Mouse (Mus musculus) MEL (cell line): ENCODE measurements at regions not wholly inside any gene's neighbourhood (a gene's known extent, or its start where the extent isn't known, plus 50 kb on each side); places are given as distances from the start of the nearest gene placed in this dataset.
A peak's percentile ranks its signal among the peaks of the same experiment; 100 is the strongest.

Source experiments
- DNase-seq: peaks from one replicate; pipeline ENCODE4 v3.0.0; 2011; ENCODE audit warnings: low read depth, low spot score
- H3K27ac ChIP-seq: 2 replicates; pipeline ENCODE4 v1.5.1; 2012; ENCODE audit warnings: low read depth, mild to moderate bottlenecking, control low read depth, low read length, moderate library complexity; ENCODE audit not compliant: control insufficient read depth
- H3K27me3 ChIP-seq, 2 experiments: fragments of 150-350 bp in 1 of 2; sonication (generic) in 1 of 2; 2 replicates each; pipeline ENCODE4 v1.6.1; 2012; ENCODE audit warnings: low read length in 2 of 2, mild to moderate bottlenecking in 2 of 2, improper control_type of control experiment in 1 of 2, moderate library complexity in 1 of 2; ENCODE audit not compliant: insufficient read depth in 2 of 2, control insufficient read depth in 1 of 2
- H3K36me3 ChIP-seq, 2 experiments: 2 replicates each; pipeline ENCODE4 v1.6.1; 2012 to 2014; ENCODE audit warnings: low read length in 2 of 2, improper control_type of control experiment in 1 of 2, inconsistent platforms in 1 of 2, mild to moderate bottlenecking in 1 of 2; ENCODE audit not compliant: insufficient read depth in 2 of 2, control insufficient read depth in 1 of 2
- H3K4me1 ChIP-seq, 2 experiments: fragments of 150-350 bp in 1 of 2; sonication (generic) in 1 of 2; 2 replicates each; pipeline ENCODE4 v1.6.1; 2012; ENCODE audit warnings: low read length in 2 of 2, improper control_type of control experiment in 1 of 2, mild to moderate bottlenecking in 1 of 2; ENCODE audit not compliant: insufficient read depth in 2 of 2, control insufficient read depth in 1 of 2
- H3K4me3 ChIP-seq, 2 experiments: fragments of 150-350 bp in 1 of 2; sonication (generic) in 1 of 2; 2 replicates each; pipeline ENCODE4 v1.5.1; 2012; ENCODE audit warnings: low read depth in 2 of 2, low read length in 2 of 2, mild to moderate bottlenecking in 2 of 2, moderate library complexity in 2 of 2, control low read depth in 1 of 2, improper control_type of control experiment in 1 of 2; ENCODE audit not compliant: control insufficient read depth in 1 of 2, insufficient read depth in 1 of 2
- H3K79me2 ChIP-seq: 2 replicates; pipeline ENCODE4 v1.6.1; 2012; ENCODE audit warnings: mild to moderate bottlenecking, low read length, moderate library complexity; ENCODE audit not compliant: control insufficient read depth, poor library complexity, insufficient read depth
- H3K9ac ChIP-seq: 2 replicates; pipeline ENCODE4 v1.6.1; 2012; ENCODE audit warnings: low read depth, mild to moderate bottlenecking, control low read depth, low read length, moderate library complexity; ENCODE audit not compliant: control insufficient read depth, poor library complexity, severe bottlenecking
- H3K9me3 ChIP-seq: fragments of 150-350 bp; sonication (generic); replicated peaks from 2 replicates; pipeline ENCODE4 v1.6.1; 2012; ENCODE audit warnings: mild to moderate bottlenecking, low read length, improper control_type of control experiment, moderate library complexity; ENCODE audit not compliant: insufficient read depth
- BHLHE40 ChIP-seq: IDR thresholded peaks from 2 replicates; pipeline ENCODE4 v1.6.1; 2012; ENCODE audit warnings: low read depth, mild to moderate bottlenecking, inconsistent platforms, low read length, improper control_type of control experiment, borderline replicate concordance
- CHD1 ChIP-seq: IDR thresholded peaks from 2 replicates; pipeline ENCODE4 v1.6.1; 2012; ENCODE audit warnings: low read depth, mild to moderate bottlenecking, inconsistent platforms, low read length, improper control_type of control experiment
- CHD2 ChIP-seq: IDR thresholded peaks from 2 replicates; pipeline ENCODE4 v1.6.1; 2011; ENCODE audit warnings: low read length, improper control_type of control experiment
- CTCF ChIP-seq, 3 experiments: IDR thresholded peaks in 2 of 3; conservative IDR thresholded peaks in 1 of 3; 2 replicates each; pipeline ENCODE4 v1.5.1; 2011 to 2012; ENCODE audit warnings: low read length in 3 of 3, low read depth in 2 of 3, mild to moderate bottlenecking in 2 of 3, improper control_type of control experiment in 1 of 3, inconsistent platforms in 1 of 3, mixed read lengths in 1 of 3, moderate library complexity in 1 of 3; ENCODE audit not compliant: control insufficient read depth in 1 of 3, insufficient read depth in 1 of 3, poor library complexity in 1 of 3, severe bottlenecking in 1 of 3
- E2F4 ChIP-seq: IDR thresholded peaks from 2 replicates; pipeline ENCODE4 v1.6.1; 2011; ENCODE audit warnings: low read depth, low read length, improper control_type of control experiment, borderline replicate concordance
- ELF1 ChIP-seq: IDR thresholded peaks from 2 replicates; pipeline ENCODE4 v1.6.1; 2014; ENCODE audit warnings: low read depth, mild to moderate bottlenecking, inconsistent platforms, low read length, improper control_type of control experiment, moderate library complexity
- EP300 ChIP-seq, 2 experiments: IDR thresholded peaks; 2 replicates each; pipeline ENCODE4 v1.6.1; 2011; ENCODE audit warnings: improper control_type of control experiment in 2 of 2, low read length in 2 of 2, low read depth in 1 of 2, mild to moderate bottlenecking in 1 of 2
- GABPA ChIP-seq: IDR thresholded peaks from 2 replicates; pipeline ENCODE4 v1.6.1; 2012; ENCODE audit warnings: low read depth, mild to moderate bottlenecking, inconsistent platforms, low read length, improper control_type of control experiment, moderate library complexity
- GATA1 ChIP-seq: IDR thresholded peaks from 2 replicates; pipeline ENCODE4 v1.6.1; 2011; ENCODE audit warnings: low read depth, low read length, improper control_type of control experiment
- JUND ChIP-seq: IDR thresholded peaks from 2 replicates; pipeline ENCODE4 v1.6.1; 2011; ENCODE audit warnings: low read depth, mild to moderate bottlenecking, improper control_type of control experiment, low read length
- MAX ChIP-seq: IDR thresholded peaks from 2 replicates; pipeline ENCODE4 v1.6.1; 2011; ENCODE audit warnings: low read length, improper control_type of control experiment
- MAZ ChIP-seq: IDR thresholded peaks from 2 replicates; pipeline ENCODE4 v1.6.1; 2012; ENCODE audit warnings: low read depth, mild to moderate bottlenecking, inconsistent platforms, low read length, improper control_type of control experiment
- MXI1 ChIP-seq: IDR thresholded peaks from 2 replicates; pipeline ENCODE4 v1.6.1; 2011; ENCODE audit warnings: mild to moderate bottlenecking, low read depth, low read length, improper control_type of control experiment
- MYB ChIP-seq: IDR thresholded peaks from 2 replicates; pipeline ENCODE4 v1.6.1; 2011; ENCODE audit warnings: mild to moderate bottlenecking, low read depth, low read length, improper control_type of control experiment
- MYC ChIP-seq: IDR thresholded peaks from 2 replicates; pipeline ENCODE4 v1.6.1; 2011; ENCODE audit warnings: low read depth, mild to moderate bottlenecking, low read length, improper control_type of control experiment, moderate library complexity
- NRF1 ChIP-seq: IDR thresholded peaks from 2 replicates; pipeline ENCODE4 v1.6.1; 2014; ENCODE audit warnings: low read depth, mild to moderate bottlenecking, inconsistent platforms, low read length, improper control_type of control experiment, moderate library complexity; ENCODE audit not compliant: poor library complexity, insufficient read depth, severe bottlenecking
- POLR2A ChIP-seq, 2 experiments: IDR thresholded peaks; 2 replicates each; pipeline ENCODE4 v1.6.1; 2011 to 2012; ENCODE audit warnings: low read length in 2 of 2, mild to moderate bottlenecking in 2 of 2, control low read depth in 1 of 2, improper control_type of control experiment in 1 of 2, low read depth in 1 of 2, moderate library complexity in 1 of 2; ENCODE audit not compliant: control insufficient read depth in 1 of 2, insufficient read depth in 1 of 2, poor library complexity in 1 of 2
- POLR2AphosphoS2 ChIP-seq: IDR thresholded peaks from 2 replicates; pipeline ENCODE4 v1.6.1; 2011; ENCODE audit warnings: low read length, improper control_type of control experiment
- POLR2AphosphoS5 ChIP-seq: IDR thresholded peaks from 2 replicates; pipeline ENCODE4 v1.6.1; 2012; ENCODE audit warnings: low read depth, borderline replicate concordance, mild to moderate bottlenecking, inconsistent platforms, low read length, moderate library complexity, mixed read lengths
- RAD21 ChIP-seq: IDR thresholded peaks from 2 replicates; pipeline ENCODE4 v1.6.1; 2011; ENCODE audit warnings: mild to moderate bottlenecking, low read depth, low read length, improper control_type of control experiment
- RCOR1 ChIP-seq: IDR thresholded peaks from 2 replicates; pipeline ENCODE4 v1.6.1; 2012; ENCODE audit warnings: low read depth, mild to moderate bottlenecking, inconsistent platforms, low read length, improper control_type of control experiment
- SIN3A ChIP-seq: IDR thresholded peaks from 2 replicates; pipeline ENCODE4 v1.6.1; 2012; ENCODE audit warnings: low read length, improper control_type of control experiment, inconsistent platforms
- SMC3 ChIP-seq: IDR thresholded peaks from 2 replicates; pipeline ENCODE4 v1.6.1; 2011; ENCODE audit warnings: low read depth, low read length, improper control_type of control experiment
- TAL1 ChIP-seq: IDR thresholded peaks from 2 replicates; pipeline ENCODE4 v1.6.1; 2012; ENCODE audit warnings: mild to moderate bottlenecking, inconsistent platforms, low read length, moderate library complexity, mixed read lengths
- TBP ChIP-seq: IDR thresholded peaks from 2 replicates; pipeline ENCODE4 v1.8.0; 2011; ENCODE audit warnings: low read depth, low read length, improper control_type of control experiment
- TCF12 ChIP-seq: IDR thresholded peaks from 2 replicates; pipeline ENCODE4 v1.6.1; 2014; ENCODE audit warnings: low read depth, mild to moderate bottlenecking, inconsistent platforms, low read length, improper control_type of control experiment, moderate library complexity
- UBTF ChIP-seq: IDR thresholded peaks from 2 replicates; pipeline ENCODE4 v1.6.1; 2012; ENCODE audit warnings: low read depth, mild to moderate bottlenecking, inconsistent platforms, low read length, improper control_type of control experiment, moderate library complexity, borderline replicate concordance; ENCODE audit not compliant: insufficient read depth
- USF1 ChIP-seq: IDR thresholded peaks from 2 replicates; pipeline ENCODE4 v1.6.1; 2014; ENCODE audit warnings: low read depth, mild to moderate bottlenecking, inconsistent platforms, low read length, improper control_type of control experiment, moderate library complexity
- ZC3H11A ChIP-seq: IDR thresholded peaks from 2 replicates; pipeline ENCODE4 v1.6.1; 2012; ENCODE audit warnings: low read depth, mild to moderate bottlenecking, inconsistent platforms, low read length, improper control_type of control experiment
- ZMIZ1 ChIP-seq: IDR thresholded peaks from 2 replicates; pipeline ENCODE4 v1.6.1; 2012; ENCODE audit warnings: low read depth, mild to moderate bottlenecking, inconsistent platforms, low read length, improper control_type of control experiment, moderate library complexity
- ZNF384 ChIP-seq: IDR thresholded peaks from 2 replicates; pipeline ENCODE4 v1.6.1; 2012; ENCODE audit warnings: low read depth, mild to moderate bottlenecking, inconsistent platforms, low read length, improper control_type of control experiment

DNA sequence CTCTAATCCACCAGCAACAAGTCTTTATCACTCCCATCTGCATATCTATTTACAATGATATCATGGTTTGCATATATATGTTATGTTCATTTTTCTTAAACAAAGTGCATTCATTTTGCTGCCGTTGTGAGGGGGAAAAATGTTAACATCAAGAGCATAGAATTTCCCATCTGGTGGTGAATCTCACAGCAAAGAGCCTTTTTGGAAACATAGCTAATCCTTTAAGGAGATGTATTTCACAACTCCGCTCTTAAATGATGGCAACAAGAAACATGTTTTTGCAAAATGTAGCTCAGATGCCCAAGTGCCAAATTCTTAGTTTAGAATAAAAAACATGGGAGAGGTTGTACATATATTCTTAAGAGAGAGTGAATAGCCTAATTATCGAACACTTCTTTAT lies 99.3 kb upstream of the Col1a2 start:
- TF ChIP-seq POLR2A (IDR thresholded peaks at IDR 0.05; ENCODE audit: control insufficient read depth in 1 of 2, insufficient read depth in 1 of 2, low read depth in 1 of 2, low read length in 2 of 2, poor library complexity in 1 of 2) = no peak
- TF ChIP-seq ZMIZ1 = no peak
- TF ChIP-seq USF1 = no peak
- no peak for TF ChIP-seq ELF1
- no peak for TF ChIP-seq MAX
- TF ChIP-seq ZC3H11A = no peak
- TF ChIP-seq SIN3A = no peak
- TF ChIP-seq SMC3 = no peak
- TF ChIP-seq TAL1 = no peak
- TF ChIP-seq GATA1 = no peak
- no peak for TF ChIP-seq TCF12
- TF ChIP-seq MYC = no peak
- no peak for TF ChIP-seq TBP
- TF ChIP-seq CHD1 = no peak
- TF ChIP-seq RAD21 = no peak
- TF ChIP-seq NRF1 = no peak
- TF ChIP-seq CHD2 = no peak
- TF ChIP-seq GABPA = no peak
- no peak for TF ChIP-seq JUND
- no peak for TF ChIP-seq CTCF (IDR thresholded peaks at IDR 0.05 in 2 of 3, conservative IDR thresholded peaks at IDR 0.05 in 1 of 3; ENCODE audit: control insufficient read depth in 1 of 3, insufficient read depth in 1 of 3, low read depth in 2 of 3, low read length in 3 of 3, poor library complexity in 1 of 3, severe bottlenecking in 1 of 3)
- TF ChIP-seq, all 39 proteins: peak for 0
- Histone ChIP-seq H3K27ac (no peak overlapping the region), H3K79me2 (no peaks in the 10 kb centered on the region), H3K36me3 (no peaks in the 10 kb centered on the region), H3K9ac (no peak overlapping the region), H3K27me3 (no peaks in the 10 kb centered on the region), H3K4me1 (no peaks in the 10 kb centered on the region), H3K4me3 (no peak overlapping the region), H3K9me3 (no peaks in the 10 kb centered on the region)
- DNase-seq = no peak

DNA sequence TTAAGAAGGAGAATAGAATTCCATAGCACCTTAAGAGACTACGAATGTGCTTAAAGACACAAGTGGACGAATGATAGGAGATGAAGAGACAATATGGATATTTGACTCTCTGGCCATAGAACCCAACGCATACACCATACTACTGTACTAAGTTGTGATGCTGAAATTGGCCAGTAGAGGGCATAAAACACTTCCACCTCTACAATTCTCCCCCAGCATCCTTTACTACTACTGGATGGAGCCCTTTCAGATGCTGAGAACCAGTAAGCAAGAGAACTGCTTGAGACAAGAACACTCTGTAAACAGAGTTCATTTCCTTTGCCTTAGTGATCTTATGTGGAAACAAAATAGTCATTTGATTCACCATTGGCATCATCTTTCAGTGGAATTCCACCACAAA lies 96.9 kb upstream of the Col1a2 start:
- Histone ChIP-seq H3K4me1 (no peaks in the 10 kb centered on the region), H3K4me3 (no peak overlapping the region), H3K9ac (no peak overlapping the region), H3K9me3 (no peaks in the 10 kb centered on the region), H3K79me2 (no peaks in the 10 kb centered on the region), H3K27ac (no peak overlapping the region), H3K36me3 (no peaks in the 10 kb centered on the region), H3K27me3 (no peaks in the 10 kb centered on the region)
- peak; percentile 69 for DNase-seq
- TF ChIP-seq POLR2AphosphoS2 (no peak), TAL1 (no peak), MYB (no peak), ZNF384 (no peak), ZMIZ1 (no peak), EP300 (IDR thresholded peaks at IDR 0.05; ENCODE audit: low read depth in 1 of 2, low read length in 2 of 2) (no peak), SMC3 (peak; percentile 89), MXI1 (no peak), POLR2A (IDR thresholded peaks at IDR 0.05; ENCODE audit: control insufficient read depth in 1 of 2, insufficient read depth in 1 of 2, low read depth in 1 of 2, low read length in 2 of 2, poor library complexity in 1 of 2) (no peak), RAD21 (peak; percentile 80), SIN3A (no peak), CHD2 (no peak), USF1 (no peak), POLR2AphosphoS5 (no peak), CTCF (IDR thresholded peaks at IDR 0.05 in 2 of 3, conservative IDR thresholded peaks at IDR 0.05 in 1 of 3; ENCODE audit: control insufficient read depth in 1 of 3, insufficient read depth in 1 of 3, low read depth in 2 of 3, low read length in 3 of 3, poor library complexity in 1 of 3, severe bottlenecking in 1 of 3) (peak; percentile 25 to 85 (median 78); a peak in 5 of 6 replicates), ELF1 (no peak), UBTF (no peak), NRF1 (no peak), MAZ (no peak), BHLHE40 (no peak), RCOR1 (no peak), MAX (no peak), E2F4 (no peak), TCF12 (no peak)
